Mouse (Mus musculus) heart, postnatal 4 days (tissue): ENCODE results near the gene Otog. TPM values are rescaled to one million over a fixed set of nuclear protein-coding genes. Genes with fewer than 3 reads are reported as not detected.

ENCODE experiments used
- DNase-seq: peaks from one replicate; pipeline ENCODE4 v3.0.0; 2021
- total RNA-seq, 2 experiments: library from RNA; stranded (reverse); gene quantifications; 2 replicates each; pipeline ENCODE4 v1.2.3; 2021

The Otog gene
- not detected for total RNA-seq

DNA sequence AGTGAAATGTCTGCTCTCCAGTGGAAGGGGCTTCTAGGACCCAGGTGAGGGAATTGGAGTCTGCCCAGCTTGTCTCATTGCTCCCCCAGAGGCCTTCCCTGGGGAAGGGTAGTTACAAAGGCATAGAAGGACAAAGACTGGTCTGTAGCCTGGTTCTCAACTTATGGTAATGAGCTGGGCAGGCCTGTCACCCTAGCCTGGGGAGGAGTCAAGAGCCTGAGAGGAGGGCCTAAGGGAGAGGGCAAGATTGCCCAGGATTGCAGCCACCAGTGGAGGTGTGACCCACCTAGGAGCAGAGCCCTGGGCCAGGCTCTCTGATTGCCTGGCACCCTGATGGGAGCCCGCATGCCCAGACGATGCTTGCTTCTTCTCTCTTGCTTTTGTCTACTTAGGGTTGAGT lies at the start of gene Otog:
Otog (plus strand) TSS at position 292 of the 400 bp plus-strand sequence.
- DNase-seq: no peak

DNA sequence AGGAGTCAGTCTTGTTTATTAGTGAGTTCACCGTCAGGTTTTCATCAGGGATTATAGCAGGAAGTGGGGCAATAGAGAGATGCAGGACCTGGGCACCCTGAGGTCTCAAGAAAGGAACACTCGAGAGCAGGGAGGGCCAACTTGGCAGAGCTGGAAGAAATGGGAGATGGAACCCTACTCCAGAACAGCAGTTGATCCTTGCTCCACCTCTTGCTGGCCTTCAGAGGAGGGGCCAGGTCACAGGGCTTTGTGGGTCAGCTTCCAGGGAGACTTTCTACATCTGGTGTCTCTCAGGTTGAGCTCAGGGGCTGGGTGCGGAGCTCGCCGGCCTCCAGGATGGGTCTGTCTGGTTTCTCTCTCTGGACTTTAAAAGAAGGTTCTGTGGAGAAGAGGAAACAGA lies 45.4 kb upstream of the Otog start:
- DNase-seq: no peak

DNA sequence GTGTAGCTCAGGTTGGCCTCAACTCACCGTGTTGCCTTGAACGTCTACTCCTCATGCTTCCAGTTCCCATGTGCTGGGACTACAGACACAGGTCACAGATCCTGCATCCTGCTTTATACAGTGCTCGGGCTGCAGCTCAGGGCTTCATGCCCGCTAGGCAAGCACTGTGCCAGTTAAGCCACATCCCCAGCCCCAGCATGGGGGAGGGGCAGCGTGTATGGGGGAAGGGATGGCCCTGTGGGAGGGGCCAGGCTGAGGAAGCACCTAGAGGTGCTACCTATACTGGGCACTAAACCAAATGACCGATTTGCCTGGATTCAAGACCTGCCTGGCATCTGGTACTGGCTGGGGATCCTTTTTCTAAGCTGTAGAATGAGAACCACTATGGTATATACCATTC lies 40.8 kb upstream of the Otog start:
- no peak for DNase-seq

DNA sequence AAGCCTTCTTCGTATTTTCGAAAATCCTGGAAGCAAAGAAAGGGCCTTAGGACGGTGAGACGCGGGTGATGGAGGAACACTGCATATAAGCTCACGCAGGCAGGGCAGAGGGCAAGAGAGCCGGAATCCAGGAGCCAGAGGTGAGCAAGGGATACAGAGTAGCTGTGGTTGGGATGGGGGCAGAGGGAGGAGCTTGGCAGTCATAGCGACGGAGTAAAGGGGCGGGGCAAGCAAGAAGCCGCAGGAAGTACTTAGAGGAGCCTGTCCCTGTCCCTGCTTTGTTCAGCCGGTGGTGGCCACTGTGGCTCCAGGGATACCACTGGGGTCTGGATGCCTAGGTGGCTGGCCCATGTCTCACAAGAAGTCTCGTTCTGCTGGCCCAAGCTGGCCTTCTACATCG lies 39.1 kb upstream of the Otog start:
- DNase-seq: no peak

DNA sequence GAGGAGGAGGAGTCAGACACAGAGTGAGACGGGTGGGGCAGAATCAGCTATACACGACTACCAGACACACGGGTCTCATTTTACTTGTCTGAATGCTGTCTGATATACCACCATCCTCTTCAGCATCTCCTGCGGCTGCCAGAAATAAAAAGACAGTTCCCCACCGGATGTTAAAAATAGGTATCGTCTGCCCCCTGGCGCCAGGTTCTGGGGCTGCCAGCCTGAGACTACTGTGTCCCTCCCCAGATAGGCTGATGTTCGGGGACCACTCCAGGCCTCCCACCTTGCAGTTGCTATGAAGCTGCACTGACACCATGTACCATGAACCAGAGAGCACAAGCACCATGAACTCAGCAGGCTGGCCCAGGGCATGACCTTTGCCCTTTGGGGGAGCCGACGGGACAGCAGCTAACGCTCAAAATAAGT lies 36.7 kb upstream of the Otog start:
- peak; percentile 71 for DNase-seq

DNA sequence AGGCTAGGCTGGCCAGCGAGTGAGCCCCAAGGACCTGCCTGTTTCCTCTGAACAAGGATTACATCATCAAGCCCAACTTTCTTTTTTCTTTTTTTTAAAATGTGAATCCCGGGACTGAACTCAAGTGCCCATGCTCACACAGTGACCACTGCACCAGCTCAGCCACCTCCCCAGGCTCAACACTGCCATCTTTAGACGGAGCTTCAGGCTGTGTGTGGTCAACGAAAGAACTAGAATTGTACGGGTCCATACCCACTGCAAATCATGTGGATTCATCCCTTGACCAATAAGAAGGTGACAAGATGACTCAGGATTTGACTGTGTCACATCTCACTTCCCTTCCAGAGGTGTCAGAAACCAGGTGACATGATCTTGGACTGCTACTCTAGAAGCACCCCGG lies 36.0 kb upstream of the Otog start:
- no peak for DNase-seq

DNA sequence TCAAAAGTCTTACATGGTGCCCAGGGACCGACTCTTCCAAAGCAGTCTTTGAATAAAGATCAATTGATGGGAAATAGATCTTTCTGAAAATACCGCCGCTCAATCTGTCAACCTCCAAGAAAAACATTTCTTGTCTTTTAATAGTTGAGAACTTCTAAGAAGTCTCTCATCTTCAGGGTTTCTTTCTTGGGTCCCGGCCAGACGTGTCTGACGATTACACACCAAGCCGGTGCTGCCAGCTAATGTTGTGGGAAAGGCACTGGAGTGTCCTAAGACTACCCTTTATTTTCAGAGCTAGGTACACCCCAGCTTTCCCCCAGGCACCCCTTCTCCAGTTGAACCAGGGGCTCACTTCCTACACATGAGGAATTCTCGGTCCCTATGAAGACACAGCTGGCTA lies 32.7 kb upstream of the Otog start:
- no peak for DNase-seq

DNA sequence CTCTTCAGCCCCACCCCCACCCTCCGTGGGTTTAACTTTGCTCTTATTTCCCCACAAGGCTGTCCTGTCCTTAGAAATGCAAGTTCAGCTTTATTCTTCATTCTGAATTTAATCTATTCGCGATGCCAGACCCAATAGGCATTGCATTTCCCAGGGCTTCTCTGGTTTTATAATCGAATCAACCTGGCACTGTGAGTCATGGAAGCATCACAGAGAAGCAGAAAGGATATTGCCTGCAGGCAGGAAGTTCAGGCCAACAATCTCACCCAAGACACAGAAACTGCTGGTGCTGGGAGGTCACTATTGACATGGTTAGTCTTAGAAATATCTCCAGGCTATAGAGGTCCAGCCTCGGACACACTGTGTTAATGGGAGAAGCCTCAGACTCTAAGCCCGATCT lies 30.5 kb upstream of the Otog start:
- DNase-seq: no peak

DNA sequence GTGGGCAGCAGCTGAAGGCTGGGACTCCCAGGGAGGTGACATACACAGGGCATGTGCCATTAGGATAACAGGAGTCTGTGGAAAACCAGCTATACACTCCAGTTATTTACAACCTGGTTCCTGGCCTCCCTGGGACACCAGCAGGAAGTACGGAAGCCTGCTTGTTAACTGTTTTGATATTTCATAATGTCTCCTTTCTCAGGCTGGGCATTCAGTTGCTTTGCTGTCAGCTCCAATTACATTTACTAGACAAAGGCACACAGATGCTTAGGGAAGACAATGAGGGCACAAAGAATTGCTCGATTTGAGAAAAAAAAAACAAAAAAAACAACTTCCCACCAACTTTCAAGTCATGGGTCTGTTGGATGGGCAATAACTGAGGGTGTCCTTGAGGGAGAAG lies 24.3 kb upstream of the Otog start:
- no peak for DNase-seq

DNA sequence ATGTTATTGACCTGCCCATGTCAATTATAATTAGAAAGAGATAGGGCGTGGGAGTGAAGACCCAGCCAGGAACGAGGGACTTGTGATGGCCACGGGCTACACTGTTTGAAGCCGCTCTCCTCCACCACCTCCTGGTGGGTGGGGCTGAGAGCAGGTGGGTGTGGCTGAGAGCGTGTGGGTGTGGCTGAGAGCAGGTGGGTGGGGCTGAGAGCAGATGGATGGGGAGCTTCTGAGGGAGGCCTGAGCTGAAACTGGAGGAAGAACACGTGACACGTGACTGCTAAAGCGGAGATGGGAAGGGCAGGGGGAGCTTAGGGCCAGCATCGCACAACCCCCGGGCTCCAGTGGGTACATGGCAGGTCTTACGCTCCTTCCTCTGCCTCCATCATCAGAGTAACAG lies 22.4 kb upstream of the Otog start:
- no peak for DNase-seq

DNA sequence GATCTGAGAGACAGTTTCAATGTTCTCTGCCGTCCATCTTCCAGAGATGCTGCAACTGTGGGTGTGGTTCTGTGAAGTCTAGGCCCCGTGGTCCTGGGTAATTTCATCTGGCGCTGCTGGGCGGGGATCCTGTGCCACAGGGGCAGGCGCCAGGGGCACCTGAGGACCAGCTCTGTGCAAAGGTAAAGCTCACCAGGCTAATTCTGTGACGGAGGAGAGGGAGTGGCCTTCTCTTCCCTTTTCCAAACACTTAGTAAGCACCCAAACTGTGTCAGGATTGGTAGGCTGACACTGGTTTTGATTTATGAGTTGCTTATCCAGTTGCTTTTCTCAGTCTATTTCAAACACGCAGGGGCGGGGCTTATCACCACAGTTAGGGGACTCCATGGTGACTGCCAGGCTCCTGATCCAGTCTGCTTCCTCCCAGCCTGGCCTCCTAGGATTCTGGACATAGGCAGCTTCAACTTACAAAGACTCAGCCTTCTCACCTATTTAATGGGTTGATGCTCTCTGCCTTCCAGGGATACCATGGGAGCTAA lies 20.1 kb upstream of the Otog start:
- no peak for DNase-seq

DNA sequence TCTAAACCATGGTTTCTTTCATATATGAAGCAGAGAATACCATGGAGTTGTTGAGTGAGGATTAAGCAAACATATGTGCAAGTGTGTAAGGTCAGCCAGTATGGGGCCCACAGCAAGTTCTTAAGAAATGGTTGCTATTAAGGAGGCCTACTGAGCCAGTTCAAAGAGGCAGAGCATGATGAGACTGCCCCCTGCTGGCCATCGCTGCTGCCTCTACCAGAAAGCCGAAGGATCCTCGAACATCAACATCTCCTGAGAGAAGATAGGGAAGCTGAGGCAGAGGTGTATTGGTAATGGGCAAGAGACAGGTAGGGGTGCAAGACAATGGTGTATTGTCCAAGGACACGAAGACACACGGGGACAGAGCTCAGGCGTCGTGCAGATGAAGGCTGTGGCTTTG lies 14.5 kb upstream of the Otog start:
- DNase-seq: peak; percentile 46

DNA sequence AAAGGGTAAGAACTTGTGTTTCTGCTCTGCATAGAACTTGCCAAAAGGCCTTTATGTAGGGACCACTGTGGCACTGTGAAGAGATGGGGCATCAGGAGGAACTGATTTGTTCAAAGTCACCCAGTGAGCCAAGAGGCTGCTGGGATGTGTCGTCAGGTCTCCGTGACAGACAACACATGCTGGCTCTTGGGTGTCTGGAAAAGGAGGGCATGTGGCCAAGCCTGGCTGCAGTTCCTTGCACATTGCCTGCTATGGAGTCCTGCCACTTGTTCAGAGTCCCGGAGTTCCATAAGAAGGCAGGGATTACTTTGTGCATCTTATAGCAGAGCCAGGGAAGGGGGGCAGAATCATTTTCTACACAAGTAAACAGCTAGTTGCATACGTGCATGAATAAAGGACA lies 13.9 kb upstream of the Otog start:
- peak; percentile 83 for DNase-seq

DNA sequence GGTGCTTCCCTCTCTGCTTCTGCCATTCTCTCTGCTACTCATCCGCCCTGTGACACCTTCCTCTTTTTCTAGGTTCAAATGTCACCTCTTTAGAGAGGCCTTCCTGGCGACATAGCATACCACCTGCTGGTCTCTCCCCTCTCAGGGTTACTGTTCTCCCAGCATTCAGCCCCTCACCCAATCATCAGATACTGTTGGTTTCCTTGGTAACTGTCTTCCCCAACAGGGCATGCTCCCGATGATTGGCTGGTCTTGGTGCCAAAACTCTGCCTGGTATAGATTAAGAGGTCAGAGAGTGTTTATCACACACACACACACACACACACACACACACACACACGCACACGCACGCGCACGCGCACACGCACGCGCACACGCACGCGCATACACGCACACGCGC lies 4.8 kb upstream of the Otog start:
- DNase-seq: no peak

DNA sequence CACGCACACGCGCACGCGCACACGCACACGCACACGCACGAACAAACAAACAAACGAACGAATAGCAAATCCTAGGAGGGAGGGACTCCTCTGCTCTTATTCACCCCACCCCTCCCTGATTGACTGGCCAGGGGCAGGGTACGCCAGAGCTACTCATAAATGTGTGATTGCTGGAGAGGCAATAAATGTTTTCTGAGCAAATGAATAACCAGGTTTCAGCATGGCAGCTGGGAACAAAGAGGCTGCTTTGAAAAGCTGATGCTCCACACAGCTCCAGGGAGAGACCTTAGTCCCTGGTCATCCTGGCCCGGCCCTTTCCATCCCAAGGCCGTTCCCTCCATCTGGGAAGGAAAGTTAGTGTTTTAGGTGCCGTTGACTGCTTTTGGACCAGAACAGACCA lies 4.4 kb upstream of the Otog start:
- no peak for DNase-seq

DNA sequence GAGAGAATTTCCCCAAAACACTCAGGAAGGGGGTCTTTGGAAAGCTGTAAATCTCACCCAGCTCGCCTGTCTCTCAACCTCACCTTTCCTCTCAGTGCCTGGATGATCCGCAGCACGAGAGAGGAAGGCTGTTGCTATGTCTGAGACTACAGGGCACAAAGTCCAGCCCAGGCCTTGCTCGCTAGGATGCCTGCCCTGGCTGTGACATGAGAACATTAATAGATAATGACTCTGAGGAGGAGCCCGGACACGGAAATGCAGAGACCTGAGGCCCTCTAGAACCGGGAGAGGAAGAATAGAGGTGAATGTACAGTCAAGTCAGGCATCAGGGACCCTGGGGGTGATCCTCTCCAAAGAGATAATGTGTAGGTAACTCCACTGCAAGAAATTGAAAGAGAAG lies 3.6 kb upstream of the Otog start:
- DNase-seq: no peak

DNA sequence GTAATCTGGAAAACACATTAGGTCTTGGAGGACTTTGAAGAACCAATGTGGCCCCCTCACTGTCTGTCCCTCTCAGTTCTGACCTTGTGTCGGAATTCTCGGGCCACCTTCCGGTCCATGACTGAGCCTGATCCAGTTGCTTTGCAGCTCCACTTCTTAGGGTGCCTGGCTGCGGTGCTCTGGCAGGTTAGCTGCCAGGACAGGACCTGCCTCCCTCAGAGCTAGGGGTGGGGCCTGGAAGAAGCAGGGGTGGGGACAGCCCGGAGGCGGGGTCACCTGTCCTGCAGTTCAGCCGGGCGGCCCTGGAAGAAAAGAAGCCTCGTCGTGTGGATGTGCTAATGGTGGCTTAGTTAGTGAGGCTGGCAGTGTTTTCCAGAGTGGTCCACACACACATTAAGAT lies 2.4 kb upstream of the Otog start, which contains the start of gene Ush1c:
Ush1c (minus strand) TSS at position 158 of the 400 bp plus-strand sequence.
- DNase-seq: peak; percentile 25

DNA sequence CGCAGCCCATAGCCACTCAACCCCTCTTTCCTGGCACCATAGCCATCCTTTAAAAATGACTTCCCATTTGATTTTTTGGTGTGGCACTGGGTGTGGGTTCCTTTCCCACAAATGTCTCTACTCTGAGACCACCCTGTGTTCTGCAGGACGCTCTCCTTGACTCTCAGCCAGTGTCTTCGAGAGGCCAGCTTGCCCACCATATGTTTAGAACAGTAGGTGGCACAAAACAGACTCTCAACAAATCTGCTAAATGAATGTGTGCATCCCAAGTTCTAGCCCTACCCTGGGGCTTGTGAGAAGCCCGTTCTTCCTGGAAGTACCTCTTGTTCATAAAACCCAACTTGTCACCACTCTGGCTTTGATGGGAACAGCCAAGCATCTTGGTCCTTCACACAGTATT lies 696 bp upstream of the Otog start:
- no peak for DNase-seq

DNA sequence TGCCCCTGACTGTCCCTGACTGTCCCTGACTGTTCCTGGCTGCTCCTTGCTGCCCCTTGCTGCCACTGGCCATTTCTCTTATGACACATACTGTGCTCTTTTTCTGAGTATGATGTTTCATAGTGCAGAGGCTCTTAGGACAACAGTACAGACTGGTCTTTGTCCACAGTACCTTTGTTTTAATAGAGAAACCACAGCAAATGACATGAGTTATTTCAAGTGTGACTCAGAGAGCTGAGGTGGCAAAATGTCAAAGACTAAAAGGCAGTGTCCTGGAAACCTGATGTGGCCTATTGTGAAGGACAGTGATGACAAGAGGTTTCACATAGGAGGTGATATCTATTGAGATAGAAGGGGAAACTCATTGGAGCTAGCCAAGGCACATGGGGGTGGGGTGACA lies 6.1 kb downstream of the Otog start:
- DNase-seq: no peak

DNA sequence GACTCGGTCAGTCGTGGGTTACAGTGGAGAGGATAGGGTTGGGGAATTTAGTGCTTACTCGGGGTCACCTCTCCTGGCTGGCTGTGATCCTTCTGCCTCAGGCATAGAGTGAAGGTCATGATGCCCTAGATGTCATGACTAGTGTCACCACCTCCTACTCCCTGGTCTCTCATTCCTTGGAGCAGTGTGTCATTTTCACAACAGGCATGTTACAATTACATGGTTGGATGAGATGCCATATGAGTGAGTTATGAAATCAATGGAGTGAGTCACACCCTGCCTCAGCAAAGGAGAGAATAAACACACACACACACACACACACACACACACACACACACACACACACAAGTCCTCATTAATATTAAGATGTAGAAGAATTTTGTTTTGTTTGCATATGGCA lies 6.8 kb downstream of the Otog start:
- no peak for DNase-seq

DNA sequence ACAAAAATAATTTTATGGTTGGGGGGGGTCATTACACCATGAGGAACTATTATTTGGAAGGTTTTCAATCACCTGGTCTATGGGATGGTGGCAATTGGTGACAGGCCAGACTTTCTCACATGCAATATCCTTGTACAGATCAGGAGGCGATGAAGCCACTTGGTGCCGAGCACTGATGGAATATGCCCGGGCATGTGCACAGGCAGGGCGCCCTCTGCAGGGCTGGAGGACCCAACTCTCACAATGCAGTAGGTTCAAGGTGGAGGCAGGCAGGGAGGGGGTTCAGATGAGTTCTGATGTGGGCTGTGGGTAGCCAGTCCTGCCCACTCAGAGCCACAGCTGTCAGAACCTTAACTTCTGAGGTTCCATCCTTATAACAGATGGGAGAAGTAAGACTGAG lies 11.1 kb downstream of the Otog start:
- no peak for DNase-seq

DNA sequence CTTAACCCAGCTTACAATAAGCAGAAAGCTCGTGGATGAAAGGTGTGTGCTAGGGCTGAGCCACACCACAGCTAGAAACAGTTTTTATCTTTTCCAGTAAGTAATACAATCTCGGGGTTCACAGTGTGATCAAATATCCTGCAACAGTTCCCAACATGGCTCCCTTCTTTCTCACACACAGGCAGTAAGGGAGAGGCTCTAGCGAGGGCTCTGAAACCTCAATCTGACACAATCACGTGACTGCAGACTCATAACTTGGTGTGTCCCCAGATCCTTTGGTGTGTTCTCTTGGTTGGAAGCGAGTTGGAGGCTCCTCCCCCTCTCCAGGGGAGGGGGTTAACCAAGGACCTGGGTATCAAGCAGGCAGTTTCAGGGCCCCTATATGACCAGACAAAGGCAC lies 35.4 kb downstream of the Otog start:
- no peak for DNase-seq

DNA sequence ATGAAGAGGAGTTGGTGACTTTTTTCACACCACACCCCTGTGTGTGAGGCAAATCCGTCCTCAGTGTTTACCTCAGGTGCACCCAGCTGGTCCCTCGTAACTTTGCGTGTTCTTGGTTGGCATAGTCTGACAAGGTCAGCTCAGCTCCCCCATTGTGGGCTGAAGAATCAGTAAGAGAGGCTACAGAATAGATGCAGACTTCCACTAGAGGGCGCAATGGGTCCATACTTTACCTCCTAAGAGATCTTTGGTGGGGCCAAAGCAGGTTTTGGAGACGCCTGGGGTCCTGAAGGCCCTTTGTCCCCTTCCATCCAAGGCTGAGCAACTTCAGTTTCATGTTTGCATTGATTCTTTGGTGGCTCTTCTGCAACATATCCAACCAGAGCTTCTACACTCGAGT lies 39.2 kb downstream of the Otog start:
- DNase-seq: peak; percentile 69

DNA sequence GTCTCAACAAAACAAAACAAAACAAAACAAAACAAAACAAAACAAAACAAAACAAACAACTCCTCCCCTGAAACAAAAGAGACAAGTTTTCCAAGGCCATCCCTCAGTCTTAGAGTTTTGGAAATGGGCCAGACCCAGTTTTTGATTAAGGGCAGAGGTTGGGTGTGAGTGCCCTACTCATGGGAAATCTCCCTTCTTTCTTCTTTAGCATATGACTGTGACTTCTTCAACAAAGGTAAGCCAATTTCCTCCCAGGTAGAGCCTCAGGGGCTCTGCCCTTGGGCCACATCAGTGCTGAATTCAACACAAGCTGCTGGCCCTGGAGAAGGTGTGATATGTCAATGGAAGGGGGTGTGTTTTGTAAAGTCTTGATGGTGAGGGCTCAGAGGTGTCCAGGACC lies 40.1 kb downstream of the Otog start:
- no peak for DNase-seq

DNA sequence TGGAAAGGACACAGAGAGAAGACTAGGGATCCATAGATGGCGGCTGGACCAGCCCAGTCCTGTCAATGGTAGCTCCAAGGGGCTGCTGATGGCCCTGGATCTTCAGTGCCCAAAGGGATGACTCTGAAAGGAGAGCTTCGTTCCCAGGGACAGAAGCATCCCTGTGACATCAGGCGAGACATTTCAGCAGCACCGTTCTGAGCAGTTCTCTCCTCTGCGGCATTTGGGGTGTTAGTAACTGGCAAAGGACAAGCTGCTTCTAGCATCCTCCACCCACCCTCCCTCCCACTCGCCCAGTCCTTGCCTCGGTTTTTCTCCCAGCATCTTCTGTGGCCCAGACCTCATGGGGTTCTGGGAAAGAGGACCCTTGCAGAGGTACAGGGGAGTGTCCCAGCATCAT lies 41.5 kb downstream of the Otog start:
- no peak for DNase-seq

DNA sequence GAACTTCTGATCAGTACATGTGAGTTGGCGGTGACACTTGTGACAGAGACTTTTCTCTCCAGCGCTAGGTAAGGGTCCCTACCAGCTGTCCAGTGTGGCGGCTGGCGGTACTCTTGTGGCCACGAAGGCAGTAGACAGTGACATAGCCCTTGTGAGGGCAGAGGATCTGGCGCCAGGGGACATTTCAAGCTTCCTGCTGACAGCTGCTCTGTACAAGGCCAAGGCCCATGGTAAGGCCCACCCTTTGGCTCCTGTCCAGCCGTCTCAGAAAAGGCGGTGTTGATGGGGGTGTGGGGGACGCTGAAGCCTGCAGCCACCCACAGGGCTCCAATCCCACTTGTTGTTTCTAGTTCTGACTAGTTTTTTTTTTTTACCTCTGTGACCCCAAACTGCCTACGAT lies 42.9 kb downstream of the Otog start:
- peak; percentile 69 for DNase-seq
